Mouse (Mus musculus): ENCODE measurements at regions not wholly inside any gene's neighbourhood (a gene's known extent, or its start where the extent isn't known, plus 50 kb on each side); places are given as distances from the start of the nearest gene placed in this dataset.

DNA sequence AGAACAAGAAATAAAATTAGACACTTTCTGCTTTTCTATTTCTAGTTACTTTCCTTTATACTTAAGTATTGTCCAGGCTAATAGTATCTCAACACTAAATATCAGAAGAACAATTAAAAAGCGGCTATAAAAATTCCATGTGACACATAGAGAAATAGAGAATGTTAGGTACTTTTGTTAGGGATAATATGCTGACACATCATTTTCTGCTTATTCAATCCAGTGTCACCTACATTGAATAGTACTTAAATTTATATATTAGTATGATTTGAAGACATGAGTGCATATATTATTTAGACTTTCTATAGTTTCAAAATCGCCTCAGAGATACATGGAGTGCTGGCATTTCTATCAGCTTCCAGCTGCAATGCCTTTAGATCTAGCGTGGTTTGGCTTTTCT lies 267.1 kb upstream of the Usp25 start:
- ATAC-seq (replicated peaks; ENCODE audit: low read depth, poor library complexity, severe bottlenecking), result no peak

DNA sequence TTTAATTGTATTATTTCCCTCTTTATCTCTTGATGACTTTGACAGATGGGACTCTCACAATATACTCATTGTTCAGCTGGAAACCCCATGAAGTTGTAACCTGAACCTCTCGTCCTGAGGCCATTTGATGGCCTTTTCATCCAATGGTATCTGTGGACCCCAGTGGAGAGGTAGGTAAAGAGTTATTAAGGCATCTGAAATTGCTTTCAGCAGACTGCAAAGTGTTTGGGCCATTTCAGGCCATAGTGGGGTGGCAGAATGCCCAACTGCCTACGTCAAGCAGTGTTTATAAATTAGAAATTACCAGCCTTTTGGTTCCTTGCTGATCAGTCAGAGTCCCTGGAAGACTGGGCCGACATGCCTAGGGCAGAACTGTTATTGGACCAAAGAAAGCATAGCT lies 272.4 kb upstream of the Usp25 start:
- ATAC-seq (replicated peaks; ENCODE audit: low read depth, poor library complexity, severe bottlenecking), result no peak

DNA sequence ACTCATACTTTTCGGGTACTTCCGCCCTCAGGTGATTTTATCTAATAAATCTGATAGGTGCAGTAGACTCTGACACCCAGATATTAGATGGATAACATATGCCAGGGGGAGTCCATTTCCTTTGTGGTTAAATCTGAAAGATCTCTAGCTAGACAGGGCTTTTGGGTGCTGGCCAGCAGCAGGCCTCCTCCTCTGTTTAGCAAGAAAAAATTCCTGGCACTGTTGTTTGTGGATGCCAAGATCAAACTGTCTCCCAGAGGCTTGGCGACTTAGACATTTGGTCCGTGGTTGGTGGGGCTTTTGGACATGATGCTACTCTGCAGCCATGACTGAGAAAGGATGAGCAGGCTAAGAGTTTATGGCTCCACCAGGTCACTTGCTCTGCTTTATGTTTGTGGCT lies 287.5 kb upstream of the Usp25 start:
- no peak for ATAC-seq (replicated peaks; ENCODE audit: low read depth, poor library complexity, severe bottlenecking)

DNA sequence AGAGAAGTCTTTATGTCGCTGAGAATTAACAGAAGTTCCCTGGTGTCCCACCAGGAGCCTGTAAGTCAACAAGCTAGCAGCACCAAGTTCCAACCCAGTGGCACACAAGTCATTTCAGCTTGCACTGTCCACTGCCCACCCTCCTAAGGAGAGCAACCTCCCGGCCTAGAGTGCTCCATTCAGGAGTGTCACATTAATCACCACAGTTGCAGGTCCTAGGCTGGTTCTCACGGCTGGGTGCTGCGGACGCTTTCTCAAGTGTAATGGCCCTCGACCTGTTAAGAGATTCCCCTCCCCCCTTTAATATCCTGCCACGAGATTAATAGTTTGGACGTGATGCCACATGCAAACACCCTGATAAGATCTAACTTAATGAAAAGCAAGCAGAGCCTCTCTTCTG lies 288.2 kb upstream of the Usp25 start:
- no peak for ATAC-seq (replicated peaks; ENCODE audit: low read depth, poor library complexity, severe bottlenecking)

DNA sequence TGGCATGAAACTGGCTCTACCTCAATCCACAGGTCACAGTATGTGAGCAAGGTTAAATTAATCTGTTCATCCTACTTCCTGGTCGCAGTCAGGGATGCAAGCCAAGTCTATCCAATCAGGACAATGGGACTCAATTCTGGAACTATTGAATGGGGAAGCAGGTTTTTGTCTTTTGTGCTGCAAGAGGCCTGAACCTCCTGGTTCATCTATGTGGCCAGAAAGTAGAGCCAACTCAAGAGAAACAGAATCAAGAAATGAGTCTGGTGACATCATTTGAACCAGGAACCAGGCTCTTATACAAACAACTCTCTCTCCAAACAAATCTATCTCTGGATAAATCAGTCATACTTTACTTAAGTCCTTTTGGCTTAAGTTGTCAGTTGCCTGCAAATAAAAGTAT lies 294.7 kb upstream of the Usp25 start:
- ATAC-seq (replicated peaks; ENCODE audit: low read depth, poor library complexity, severe bottlenecking), result no peak

DNA sequence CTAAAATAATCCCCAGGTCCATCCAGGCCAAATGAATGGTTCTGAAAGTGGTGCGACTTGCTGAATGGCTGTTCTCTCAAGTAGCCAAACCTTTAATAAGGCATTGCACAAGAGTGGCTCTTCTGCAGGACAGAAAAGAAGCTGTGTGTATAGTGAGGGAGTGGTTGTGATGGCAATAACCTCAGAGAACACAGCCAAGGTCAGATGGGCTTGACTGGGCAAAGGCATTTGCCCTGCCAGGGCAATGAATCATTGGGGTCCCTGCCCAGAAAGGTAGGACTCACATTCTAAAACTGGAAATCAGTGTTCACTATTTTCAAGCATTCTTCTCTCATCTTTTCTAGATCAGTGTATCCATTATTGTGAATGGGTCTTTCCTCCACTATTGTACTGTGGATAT lies 295.4 kb upstream of the Usp25 start:
- ATAC-seq (replicated peaks; ENCODE audit: low read depth, poor library complexity, severe bottlenecking), result no peak

DNA sequence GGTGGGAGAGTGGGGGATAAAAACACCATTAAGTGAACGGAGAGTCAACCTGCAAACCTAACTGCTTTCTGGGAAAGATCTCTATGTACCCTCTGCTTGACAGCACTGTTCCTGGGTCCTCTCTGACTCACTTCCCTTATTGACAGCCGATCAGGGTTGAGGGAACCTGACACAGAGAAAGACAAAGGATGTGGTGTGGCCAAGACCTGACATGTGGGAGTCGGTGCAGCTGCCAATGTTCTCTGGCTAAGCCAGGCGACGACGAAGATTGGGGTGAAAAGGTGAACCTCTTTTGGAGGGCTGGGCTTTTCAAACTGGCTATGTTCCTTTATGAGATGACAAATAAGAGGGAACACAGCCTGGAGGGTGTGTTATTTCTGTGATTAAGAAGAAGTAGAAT lies 318.6 kb upstream of the Usp25 start:
- peak; percentile 93 for ATAC-seq (replicated peaks; ENCODE audit: low read depth, poor library complexity, severe bottlenecking)

DNA sequence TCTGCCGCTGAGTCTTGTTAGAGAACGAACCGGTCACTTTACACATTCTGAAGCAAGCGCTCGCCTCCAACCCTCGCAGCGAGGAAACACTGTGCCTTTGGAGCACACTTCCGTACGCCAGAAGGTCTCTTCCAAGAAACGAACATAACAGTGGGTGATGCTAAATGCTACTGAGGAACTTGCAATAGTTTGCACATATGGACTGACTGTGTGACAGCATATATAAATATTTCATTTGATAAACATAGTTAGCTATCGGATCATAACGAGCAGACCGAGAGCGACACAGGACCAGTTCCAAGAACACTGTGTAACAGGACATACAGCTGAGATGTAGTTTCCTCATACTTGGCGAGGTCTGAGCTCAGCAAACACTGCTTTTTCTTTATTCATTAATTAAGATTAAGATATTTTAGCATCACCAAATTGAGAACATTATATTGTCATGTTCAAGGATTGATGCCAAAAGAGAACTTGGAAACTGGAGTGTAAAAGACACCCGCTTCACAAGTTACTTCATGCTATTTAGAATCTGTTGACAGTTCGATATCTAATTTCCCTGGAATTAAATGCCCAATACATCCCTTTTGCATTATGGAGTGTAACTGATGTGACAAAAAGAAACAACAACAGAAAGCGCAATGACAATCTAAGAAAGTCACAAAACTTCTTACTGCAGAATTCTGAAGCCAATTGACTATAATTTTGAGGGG lies 314.3 kb upstream of the Nrip1 start:
- ATAC-seq (replicated peaks; ENCODE audit: low read depth, poor library complexity, severe bottlenecking), result no peak

DNA sequence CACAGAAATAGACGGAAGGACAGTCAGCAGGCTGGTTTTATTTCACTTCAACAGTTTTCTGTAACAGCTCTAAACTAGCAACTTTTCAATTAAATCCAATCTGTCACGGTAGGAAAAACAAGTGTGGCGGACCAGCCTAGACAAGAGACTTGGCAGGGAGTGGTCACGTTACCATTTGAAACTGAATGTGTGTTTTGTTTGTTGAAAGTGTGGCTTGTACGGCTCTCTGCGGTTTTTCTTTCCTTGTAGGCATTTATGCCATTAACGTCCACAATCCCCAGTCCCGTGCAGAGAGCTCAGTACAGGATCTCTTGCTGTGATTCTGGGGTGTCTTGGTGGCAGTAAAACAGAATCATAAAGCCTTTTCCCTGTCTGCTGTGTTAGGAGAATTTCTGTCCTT lies 311.9 kb upstream of the Nrip1 start:
- no peak for ATAC-seq (replicated peaks; ENCODE audit: low read depth, poor library complexity, severe bottlenecking)

DNA sequence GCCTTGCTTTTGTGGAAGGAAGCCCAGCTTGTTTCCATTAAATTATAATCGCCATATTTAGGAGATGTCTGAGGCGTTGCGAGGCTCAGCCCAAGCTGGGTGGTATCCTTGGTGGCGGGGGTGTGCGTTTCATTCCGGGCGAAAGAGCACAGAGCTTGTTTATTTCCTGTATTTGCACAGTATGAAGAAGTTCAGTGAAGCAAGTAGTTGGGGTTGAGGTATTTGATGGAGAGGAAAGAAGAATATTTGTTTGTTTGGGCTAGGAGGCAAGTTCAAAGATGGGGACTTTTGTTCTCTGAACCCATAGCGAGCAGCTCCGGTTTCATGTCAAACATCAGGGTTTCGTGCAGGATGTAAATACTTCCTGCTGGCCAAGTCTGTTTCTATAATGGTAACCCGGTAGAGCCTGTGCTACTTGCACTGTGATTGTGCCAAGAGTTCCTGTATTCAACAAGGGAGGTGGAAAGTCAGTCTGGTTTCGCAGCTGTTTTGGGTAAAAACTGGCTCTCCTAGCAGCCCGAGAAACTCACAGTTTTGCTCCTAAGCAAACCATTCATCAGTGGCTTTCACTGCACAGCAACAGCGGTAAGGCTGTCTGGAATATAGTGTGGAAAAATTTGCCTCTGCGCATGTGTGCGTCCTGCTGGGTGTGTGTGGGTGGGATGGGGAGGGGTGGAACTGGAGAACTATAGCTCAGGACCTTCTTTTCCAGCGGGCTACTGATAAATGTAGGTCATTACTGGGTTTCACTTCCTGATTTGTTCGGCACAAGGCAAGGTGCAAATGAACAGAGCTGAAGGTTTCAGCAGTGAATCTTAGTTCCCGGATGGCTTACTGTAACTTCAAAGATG lies 306.7 kb upstream of the Nrip1 start:
- peak; percentile 75 for ATAC-seq (replicated peaks; ENCODE audit: low read depth, poor library complexity, severe bottlenecking)

DNA sequence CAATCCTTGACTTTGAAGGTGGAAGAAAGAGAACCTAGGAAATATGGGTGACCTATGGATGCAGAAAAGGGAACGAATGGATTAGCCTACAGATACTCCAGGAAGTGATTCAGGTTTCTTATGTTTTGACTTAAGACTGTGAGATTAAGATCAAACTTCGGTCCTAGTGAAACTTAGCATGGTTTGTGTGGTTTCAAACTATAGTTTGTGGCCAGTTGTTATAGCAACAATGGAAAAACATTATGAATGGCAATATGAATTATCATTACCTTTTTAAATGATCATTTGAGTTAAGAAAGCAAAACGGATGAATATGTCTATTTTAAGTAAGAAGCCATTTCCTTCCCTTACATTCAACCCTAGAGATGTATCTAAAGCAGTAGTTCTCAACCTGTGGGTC lies 305.3 kb upstream of the Nrip1 start:
- ATAC-seq (replicated peaks; ENCODE audit: low read depth, poor library complexity, severe bottlenecking), result peak; percentile 53

DNA sequence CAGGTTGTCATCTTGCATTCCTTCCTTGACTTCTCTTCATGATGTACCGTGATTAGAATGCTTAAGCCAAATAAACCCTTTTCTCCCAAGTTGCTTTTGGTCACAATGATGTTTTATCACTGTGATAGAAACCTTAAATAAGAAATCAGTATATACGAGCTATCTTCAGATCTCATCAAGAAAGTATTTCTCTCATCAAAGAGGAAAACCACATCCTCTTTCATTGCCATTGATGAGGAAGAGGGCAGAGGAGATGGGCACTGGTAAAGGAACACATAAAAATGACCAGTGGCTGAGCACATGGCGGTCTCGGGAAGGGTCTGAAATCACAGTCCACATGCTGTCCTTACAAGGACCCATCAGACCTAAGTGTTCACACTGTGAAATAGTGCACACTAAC lies 296.2 kb upstream of the Nrip1 start:
- no peak for ATAC-seq (replicated peaks; ENCODE audit: low read depth, poor library complexity, severe bottlenecking)

DNA sequence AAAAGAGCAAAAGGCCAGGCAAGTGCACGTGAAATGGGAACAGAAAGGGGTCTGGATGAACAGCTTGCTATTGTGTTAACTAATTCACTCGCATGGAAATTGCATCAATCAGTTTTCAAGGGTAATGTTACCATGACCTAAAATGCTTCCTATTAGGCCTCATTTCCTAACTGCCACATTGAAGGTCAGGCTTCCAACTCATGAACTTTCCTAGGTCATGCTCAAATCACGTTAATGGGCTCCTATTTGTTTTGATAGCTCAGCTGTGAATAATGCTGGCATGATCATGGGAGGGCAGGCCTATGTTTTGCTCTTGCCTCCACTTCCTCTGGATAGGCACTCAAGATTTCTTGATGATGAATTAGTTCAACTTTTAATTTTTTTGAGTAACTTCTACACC lies 293.4 kb upstream of the Nrip1 start:
- no peak for ATAC-seq (replicated peaks; ENCODE audit: low read depth, poor library complexity, severe bottlenecking)

DNA sequence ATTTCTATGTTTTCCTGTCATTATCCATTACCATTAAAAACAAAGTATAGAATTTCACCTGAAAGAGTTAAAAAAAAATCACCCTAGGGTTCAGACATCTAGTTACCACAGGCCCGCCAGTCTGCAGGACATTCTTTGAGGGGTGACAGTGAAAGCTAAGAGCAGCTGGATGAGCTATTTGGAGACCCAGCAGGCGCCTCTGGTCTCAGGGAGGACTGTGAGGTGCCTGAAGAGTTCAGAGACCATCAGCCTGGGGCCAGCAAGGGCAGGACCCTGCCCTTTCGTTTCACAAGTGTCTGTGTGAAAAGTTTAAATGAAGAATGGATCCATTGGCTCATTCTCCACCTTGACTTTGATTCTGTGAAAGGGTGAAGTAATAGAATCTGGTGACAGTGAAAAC lies 281.5 kb upstream of the Nrip1 start:
- ATAC-seq (replicated peaks; ENCODE audit: low read depth, poor library complexity, severe bottlenecking), result no peak

DNA sequence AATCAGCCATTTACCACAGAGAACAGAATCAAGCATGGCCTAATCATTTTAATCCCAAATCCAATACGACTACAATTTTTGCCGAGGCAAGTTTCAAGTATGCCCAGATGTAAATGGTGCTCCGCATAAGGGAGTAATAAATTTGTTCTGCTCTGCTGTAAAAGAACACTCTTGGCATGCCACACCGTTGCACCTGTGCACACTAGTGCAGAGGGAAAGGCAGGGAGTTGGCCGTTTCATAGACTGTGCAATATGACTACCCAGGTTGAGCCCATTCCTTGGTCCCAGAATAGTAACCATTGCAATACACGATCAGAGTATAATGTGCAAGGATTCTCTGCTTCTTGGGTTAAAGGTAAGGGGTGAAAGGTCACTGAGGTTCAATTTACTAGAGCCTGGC lies 270.7 kb upstream of the Nrip1 start:
- ATAC-seq (replicated peaks; ENCODE audit: low read depth, poor library complexity, severe bottlenecking), result no peak

DNA sequence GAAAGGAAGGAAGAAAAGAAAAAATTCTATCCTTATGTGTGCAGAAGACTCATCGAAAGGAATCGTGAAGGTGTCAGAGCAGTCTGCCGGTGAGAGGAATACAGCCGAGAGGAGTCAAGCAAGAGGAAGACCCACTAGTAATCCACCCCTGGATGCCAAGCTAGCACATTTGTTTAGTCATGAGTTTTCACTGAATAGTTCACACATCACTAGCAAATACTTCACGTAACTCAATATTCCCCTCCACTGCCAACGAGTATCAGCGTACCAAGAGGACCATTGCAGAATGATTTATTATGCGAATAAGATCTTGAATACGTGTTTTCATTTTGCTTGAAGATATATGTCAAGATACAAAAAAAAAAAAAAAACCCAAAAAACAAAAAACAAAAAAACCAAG lies 270.2 kb upstream of the Nrip1 start:
- ATAC-seq (replicated peaks; ENCODE audit: low read depth, poor library complexity, severe bottlenecking), result no peak

DNA sequence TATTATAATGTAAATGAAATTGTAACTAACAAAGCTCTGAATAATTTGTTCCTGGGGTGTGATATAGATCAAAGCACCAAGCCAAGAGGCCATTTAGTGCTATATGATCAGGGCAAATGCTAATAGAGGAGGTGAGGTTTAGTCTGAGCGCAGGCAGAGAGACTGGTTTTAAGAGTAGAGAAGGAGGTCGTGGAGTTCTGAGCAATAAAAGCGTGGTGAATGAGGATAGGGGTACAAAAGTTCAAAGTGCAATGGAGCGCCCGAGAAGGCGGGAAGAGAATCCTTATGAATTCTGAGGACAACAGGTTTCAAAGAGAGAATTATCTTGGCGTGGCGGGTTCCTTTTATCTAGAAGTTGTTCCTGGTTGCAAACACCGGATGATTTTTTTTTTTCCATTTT lies 261.5 kb upstream of the Nrip1 start:
- ATAC-seq (replicated peaks; ENCODE audit: low read depth, poor library complexity, severe bottlenecking), result no peak

DNA sequence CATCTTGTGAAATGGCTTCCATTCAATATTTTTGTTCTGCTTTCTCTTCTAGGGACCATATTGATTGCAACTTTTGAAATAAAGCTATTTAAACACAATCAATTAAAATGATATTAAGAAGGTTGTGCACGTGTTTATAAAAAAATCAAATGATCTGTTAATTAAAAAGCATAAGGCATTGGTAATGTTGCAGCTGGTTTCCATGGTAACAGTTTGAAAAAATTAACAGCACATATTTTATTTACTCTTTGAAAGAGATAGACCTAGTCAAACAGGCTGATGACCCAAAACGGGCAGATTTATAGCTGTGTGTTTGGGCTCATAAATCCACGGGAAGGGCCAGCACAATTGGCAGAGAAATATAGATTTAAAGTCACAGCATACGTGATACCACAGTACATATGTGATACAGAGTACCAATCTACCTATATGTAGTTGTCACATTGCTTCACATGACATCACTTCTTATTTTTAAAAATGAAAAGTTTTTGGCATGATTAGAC lies 260.6 kb upstream of the Nrip1 start:
- no peak for ATAC-seq (replicated peaks; ENCODE audit: low read depth, poor library complexity, severe bottlenecking)

DNA sequence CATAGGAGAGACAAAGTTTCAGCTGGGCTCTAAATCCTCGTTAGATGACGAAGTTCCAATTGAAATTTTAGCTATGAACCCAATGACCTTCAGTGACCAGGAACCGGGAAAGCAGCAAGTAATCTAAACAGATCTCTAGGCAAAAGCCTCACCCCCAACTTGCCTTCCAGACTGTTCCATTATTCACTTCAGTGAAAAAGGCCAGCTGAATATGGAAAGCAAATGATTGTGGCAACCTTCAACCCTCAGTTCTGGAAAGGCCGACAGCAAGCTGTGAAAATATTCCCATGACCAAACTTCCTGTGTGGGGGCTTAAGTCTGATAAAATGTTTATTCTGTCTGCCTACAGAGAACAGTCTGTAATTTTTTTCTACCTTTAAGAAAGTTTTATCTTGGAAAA lies 252.5 kb upstream of the Nrip1 start:
- ATAC-seq (replicated peaks; ENCODE audit: low read depth, poor library complexity, severe bottlenecking), result no peak

DNA sequence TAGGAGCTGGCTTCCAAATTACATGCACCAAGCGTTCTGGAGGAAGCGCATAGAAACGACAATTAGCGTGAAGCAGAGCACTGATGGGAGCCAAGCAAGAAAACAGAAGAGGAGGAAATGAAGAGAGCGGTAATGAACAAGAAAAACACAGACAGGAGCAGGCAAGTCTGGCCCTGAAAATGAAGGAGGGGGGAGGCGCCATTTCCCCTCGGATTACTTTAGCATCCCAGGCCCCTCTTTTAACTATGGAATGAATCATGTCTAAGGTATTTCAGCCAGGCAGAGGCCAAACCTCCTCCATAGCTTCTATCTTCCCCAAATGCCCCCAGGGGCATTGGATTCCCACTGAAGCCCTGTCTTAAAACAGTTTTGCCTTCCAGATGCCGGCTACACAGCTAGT lies 248.1 kb upstream of the Nrip1 start:
- no peak for ATAC-seq (replicated peaks; ENCODE audit: low read depth, poor library complexity, severe bottlenecking)

DNA sequence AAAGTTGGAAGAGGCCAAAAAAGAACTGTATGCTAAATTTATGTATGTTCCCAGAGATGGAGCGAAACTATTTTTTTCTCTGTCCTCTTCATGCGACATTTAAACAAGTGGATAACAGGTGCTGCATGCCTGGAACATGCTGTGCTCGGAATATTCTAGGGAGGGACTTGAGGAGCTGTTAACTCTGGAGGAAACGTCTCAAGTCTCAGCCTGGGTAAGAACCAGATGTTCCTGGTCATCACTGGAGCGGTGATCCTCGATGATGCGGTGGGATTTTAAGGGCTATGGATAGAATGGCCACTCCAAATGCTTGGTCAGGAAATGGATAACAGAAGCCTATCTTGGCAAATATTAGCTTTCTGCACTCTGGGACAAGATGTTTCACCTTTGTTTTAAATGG lies 244.7 kb upstream of the Nrip1 start:
- no peak for ATAC-seq (replicated peaks; ENCODE audit: low read depth, poor library complexity, severe bottlenecking)

DNA sequence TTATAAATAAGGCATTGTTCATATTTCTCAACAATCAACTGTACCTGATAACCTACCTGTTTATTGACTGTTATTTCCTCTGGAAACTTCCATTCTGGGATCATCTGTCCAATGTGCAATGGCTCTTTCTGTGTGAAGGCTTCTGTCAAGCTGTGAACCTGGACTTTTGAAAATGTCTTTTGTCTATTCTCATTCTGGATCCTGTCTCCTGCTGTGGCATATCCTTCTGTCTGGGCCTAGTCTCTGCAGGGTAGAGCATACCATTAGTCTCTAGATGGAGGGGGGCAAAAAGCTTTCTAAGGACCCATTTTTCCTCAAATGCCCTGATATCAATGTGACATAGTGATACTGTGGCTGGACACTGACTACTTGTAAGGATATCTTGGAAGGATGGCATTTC lies 237.4 kb upstream of the Nrip1 start:
- ATAC-seq (replicated peaks; ENCODE audit: low read depth, poor library complexity, severe bottlenecking), result no peak
